Mouse (Mus musculus): ENCODE results near the gene Mrpl44.

DNA sequence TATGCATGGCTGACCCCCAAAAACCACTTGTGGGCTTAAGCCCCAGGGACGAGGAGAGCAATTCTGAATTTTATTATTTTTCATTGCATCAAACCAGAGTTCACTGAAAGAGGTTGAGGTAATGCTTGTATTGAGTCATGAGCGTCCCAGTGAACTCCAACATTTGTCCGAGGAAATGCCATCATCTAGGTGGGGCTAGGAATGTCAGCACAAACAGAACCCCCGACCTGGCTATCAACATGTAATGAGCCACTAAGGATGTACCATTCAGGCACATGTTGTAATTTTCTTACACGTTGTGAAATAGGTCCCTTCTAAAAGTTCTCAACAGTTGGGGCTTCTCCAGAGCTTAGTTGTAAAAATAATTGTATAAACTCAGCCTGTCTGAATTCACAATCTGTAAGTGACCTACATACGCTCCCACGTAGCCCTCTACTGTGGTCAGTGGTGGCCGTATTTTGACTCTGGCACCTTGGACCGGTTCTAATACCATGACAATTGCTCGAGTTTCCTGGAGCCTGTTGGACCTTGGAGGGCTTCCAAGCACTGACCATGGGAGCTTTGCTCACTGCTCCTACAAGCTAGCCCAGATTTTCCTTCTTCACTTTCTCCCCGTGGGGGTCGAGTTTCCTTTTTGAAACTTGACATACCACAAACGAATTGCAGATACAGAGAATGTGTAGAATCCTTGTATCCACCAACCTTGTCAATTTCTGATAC, 47.1 kb downstream of the Mrpl44 start:
- TF ChIP-seq POLR2A (IDR thresholded peaks at IDR 0.05; ENCODE audit: insufficient read depth, low read length) (no peak), CTCF (IDR thresholded peaks at IDR 0.05; ENCODE audit: low read depth, low read length) (no peak)
